10 mouse cellular contexts compared by ENCODE assay signal in the genomic region with DNA sequence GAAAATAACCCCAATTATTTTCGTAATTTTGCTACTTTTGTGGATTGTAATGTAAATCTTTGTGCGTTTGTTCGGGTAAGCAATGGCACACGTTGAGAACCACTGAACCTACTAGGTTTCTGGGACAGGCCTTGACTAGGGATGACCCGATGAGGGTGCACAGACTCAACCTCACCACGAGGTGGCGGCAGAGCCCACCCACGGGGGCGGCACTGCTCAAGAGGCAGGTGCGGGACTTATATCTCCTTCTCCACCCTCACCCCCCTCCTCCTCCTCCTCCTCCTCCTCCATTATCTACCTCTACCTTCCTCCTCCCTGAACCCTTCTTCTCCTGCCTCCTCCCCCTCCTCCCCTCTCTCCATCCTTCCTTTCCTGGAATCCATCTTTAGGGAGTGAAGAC. TPM values are rescaled to one million over a fixed set of nuclear protein-coding genes. Genes with fewer than 3 reads are reported as not detected.
DNase-seq lines count a peak whose midpoint lies in the region; ATAC-seq lines count a peak whose summit lies in the region.
"Had no signal": no experiment of that assay in that cellular context is flagged by ENCODE, and none has a peak within 500 bp of the region (broad histone marks: within the 10 kb centered on the region; RNA-seq: fewer than 3 reads in every experiment).

No protein-coding gene starts in this region.

- 14% methylated on average over 10 of the region's 10 CpGs for WGBS in embryonic facial prominence, embryonic 15.5 days

- no peak overlapping the region for H3K4me3 ChIP-seq in embryonic facial prominence, embryonic 15.5 days (replicated peaks)
- H3K4me3 ChIP-seq: neural tube, embryonic 13.5 days had no signal

- no peak overlapping the region for H3K27ac ChIP-seq in embryonic facial prominence, embryonic 15.5 days (replicated peaks)
- H3K27ac ChIP-seq: neural tube, embryonic 13.5 days had no signal

- no peaks in the 10 kb centered on the region for H3K36me3 ChIP-seq in embryonic facial prominence, embryonic 15.5 days
- H3K36me3 ChIP-seq: neural tube, embryonic 13.5 days had no signal

- no peaks in the 10 kb centered on the region for H3K9me3 ChIP-seq in embryonic facial prominence, embryonic 15.5 days (replicated peaks)
- H3K9me3 ChIP-seq: neural tube, embryonic 13.5 days had no signal

- ATAC-seq in embryonic facial prominence, embryonic 15.5 days (ENCODE audit: insufficient number of reproducible peaks, low FRiP score, low TSS enrichment, low read depth), result 0 out of 2 replicates have a peak, but pooled peaks have one; percentile 45
- ATAC-seq in monocyte, adult 5-6 weeks (replicated peaks; ENCODE audit: insufficient number of reproducible peaks, low FRiP score, low TSS enrichment, poor library complexity, severe bottlenecking), result peak; percentile 72; the same call in 1 of the 2 replicates

- peaks cover 6% of the 10 kb centered on the region; the same call in 1 of the 2 replicates for H3K4me1 ChIP-seq in embryonic facial prominence, embryonic 15.5 days

- H3K27me3 ChIP-seq in embryonic facial prominence, embryonic 15.5 days, result peaks cover 22% of the 10 kb centered on the region

- peak; percentile 26 to 56 for DNase-seq in cerebellum, postnatal 25 days
- no peak for DNase-seq in cerebellum, adult 9-10 months
- peak; percentile 61 for DNase-seq in urinary bladder, postnatal 25 days (ENCODE audit: low spot score)
- DNase-seq in urinary bladder, adult 2 months (ENCODE audit: low spot score), result no peak
- DNase-seq in kidney, postnatal 14 days, result peak; percentile 41
- peak; percentile 82 to 87 for DNase-seq in thymus, postnatal 36 days

- no peak overlapping the region for H3K9ac ChIP-seq in embryonic facial prominence, embryonic 15.5 days
- H3K9ac ChIP-seq: neural tube, embryonic 13.5 days had no signal

- H3K4me2 ChIP-seq in embryonic facial prominence, embryonic 15.5 days (replicated peaks), result no peak overlapping the region
- H3K4me2 ChIP-seq: neural tube, embryonic 13.5 days had no signal

RNA-seq across cellular contexts. Expression of a gene that starts 8.8 kb away (rescaled TPM):
- polyA plus RNA-seq in urinary bladder, adult 2 months (2012; rRNA removed), result 0.65 and 0.84 TPM in 2 replicates
- 5.1 and 5.8 TPM in 2 replicates for polyA plus RNA-seq in embryonic facial prominence, embryonic 15.5 days (2015; fragmentation: Nextera tagmentation; extraction: Ambion mirVana)
- total RNA-seq in monocyte, adult 5-6 weeks (2017), result not detected in 3 replicates
- total RNA-seq: heart, postnatal 36 days had no signal

RNA-seq across cellular contexts. Expression of a gene that starts 23.2 kb away (rescaled TPM):
- 41.6 and 64.2 TPM in 2 replicates for polyA plus RNA-seq in urinary bladder, adult 2 months (2012; rRNA removed)
- 17.9 and 18.8 TPM in 2 replicates for polyA plus RNA-seq in embryonic facial prominence, embryonic 15.5 days (2015; fragmentation: Nextera tagmentation; extraction: Ambion mirVana)
- not detected in 3 replicates for total RNA-seq in monocyte, adult 5-6 weeks (2017)

RNA-seq across cellular contexts. Expression of a gene that starts 45.5 kb away (rescaled TPM):
- 1,892 and 2,281 TPM in 2 replicates for polyA plus RNA-seq in urinary bladder, adult 2 months (2012; rRNA removed)
- 620 and 681 TPM in 2 replicates for polyA plus RNA-seq in embryonic facial prominence, embryonic 15.5 days (2015; fragmentation: Nextera tagmentation; extraction: Ambion mirVana)
- 363 to 372 TPM (median 364 TPM) in 3 replicates for total RNA-seq in monocyte, adult 5-6 weeks (2017)

Comparison
In these comparisons a context has a peak if more than half of its experiments do, and no peak if none do; other contexts are left out.
1. DNase-seq: peak in cerebellum, postnatal 25 days (2 of 2), urinary bladder, postnatal 25 days (single experiment), kidney, postnatal 14 days (single experiment) and thymus, postnatal 36 days (2 of 2); none in cerebellum, adult 9-10 months (single experiment) and urinary bladder, adult 2 months (single experiment).